Mouse (Mus musculus): ENCODE results near the gene Polm. TPM values are rescaled to one million over a fixed set of nuclear protein-coding genes. Genes with fewer than 3 reads are reported as not detected.
A peak's percentile ranks its signal among the peaks of the same experiment; 100 is the strongest.

The Polm gene
- polyA plus RNA-seq (2015; fragmentation: Nextera tagmentation; extraction: Ambion mirVana), result 2.1 and 2.3 TPM in 2 replicates

DNA sequence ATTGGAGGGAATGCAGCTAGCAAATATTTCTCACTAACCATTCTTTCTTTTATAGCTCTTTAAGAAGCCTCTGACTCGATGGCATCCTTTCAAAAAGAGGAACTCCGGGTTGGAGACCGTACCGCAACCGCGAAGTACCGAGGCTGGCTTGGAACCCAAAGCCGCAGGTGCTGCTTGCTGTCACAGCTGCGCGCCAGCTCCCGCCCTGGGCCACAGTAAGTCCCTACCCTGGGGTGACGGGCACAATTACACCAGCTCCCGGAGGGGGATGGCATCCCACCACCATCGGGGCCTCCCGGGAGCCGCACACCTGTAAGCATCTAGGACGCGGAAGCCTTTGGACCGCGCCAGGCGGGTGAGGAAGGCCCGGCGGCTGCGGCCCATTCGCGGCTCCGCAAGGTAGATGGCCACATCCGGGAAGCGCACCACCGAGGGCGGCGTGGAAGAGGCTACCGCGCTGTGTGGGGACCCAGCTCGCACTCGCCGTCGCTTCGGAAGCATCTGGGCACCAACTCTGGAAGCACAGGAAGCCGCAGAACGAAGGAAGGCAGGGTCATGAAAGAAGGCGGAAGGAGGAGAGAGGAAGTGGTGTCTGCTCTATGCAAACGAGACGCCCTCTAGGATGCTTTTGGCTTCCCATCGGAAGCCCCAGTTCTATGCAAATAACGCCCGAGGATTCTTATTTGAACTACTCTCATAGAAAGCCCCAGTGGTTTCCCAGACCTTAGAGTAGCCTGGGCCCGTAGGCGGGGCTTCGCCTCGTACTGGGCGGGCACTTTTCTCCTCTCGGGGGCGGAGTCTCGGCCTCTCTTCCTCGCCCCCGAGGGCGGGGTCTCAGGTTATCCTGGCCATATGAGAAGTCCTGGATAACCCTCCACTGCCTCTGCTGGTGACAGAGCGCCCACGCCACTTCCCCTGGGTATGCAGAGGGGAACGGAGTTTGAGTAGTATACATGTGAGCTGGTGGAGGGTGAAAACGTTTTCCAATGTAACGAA is at the start of gene Polm:
Gene Polm (minus strand): TSS at position 766 of the 996 bp plus-strand sequence.
- H3K4me1 ChIP-seq (ENCODE audit: insufficient read depth), result peaks cover 14% of the 10 kb centered on the region; the same call in 1 of the 2 replicates
- H3K4me2 ChIP-seq (ENCODE audit: low read depth, low read length), result peak within 1 kb of the TSS; percentile 94
- H3K36me3 ChIP-seq (replicated peaks; ENCODE audit: insufficient read depth, low read length), result peaks cover 6% of the 10 kb centered on the region; the same call in 1 of the 2 replicates
- DNase-seq (peak; percentile 94), ATAC-seq (peak; percentile 94)
- no peaks in the 10 kb centered on the region for H3K9me3 ChIP-seq (ENCODE audit: low read length)
- H3K27me3 ChIP-seq (ENCODE audit: insufficient read depth, low read length), result no peaks in the 10 kb centered on the region
- WGBS (ENCODE audit: insufficient replicate concordance), result 2% methylated on average over 63 of the region's 63 CpGs
- TF ChIP-seq EP300 (IDR thresholded peaks at IDR 0.05; ENCODE audit: low read depth) (peak; percentile 33; the same call in 1 of the 2 replicates), CTCF (IDR thresholded peaks at IDR 0.05; ENCODE audit: low read depth) (peak; percentile 79)
- H3K9ac ChIP-seq (replicated peaks), result peak within 1 kb of the TSS; percentile 78
- peak within 1 kb of the TSS; percentile 70 for H3K4me3 ChIP-seq (ENCODE audit: low read depth, low read length)
- H3K27ac ChIP-seq (ENCODE audit: low read depth), result peak within 1 kb of the TSS; percentile 84

DNA sequence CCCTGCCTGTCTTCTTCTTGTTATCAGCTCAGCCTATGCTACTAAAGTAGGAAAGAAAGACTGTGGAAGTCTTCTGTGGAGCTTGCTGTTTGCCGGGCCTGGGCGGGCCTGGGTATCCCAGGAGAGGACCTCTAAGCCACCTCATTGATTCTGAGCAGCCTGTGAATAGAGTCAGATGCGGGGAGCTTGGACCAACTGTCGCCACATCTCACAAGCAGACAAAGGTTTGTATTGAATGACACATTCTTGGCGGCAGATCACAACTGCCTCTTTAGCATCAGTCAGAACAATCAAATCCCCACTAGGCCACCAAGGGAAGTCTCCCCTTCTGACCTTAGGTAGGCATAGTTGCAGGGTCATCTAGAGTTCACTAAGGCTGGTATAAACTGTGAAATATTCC is 49.4 kb upstream of the Polm start:
- H3K4me2 ChIP-seq (ENCODE audit: low read depth, low read length), result no peak overlapping the region
- ATAC-seq (no peak), DNase-seq (no peak)
- H3K36me3 ChIP-seq (replicated peaks; ENCODE audit: insufficient read depth, low read length), result no peaks in the 10 kb centered on the region
- no peaks in the 10 kb centered on the region for H3K27me3 ChIP-seq (ENCODE audit: insufficient read depth, low read length)
- no peak overlapping the region for H3K27ac ChIP-seq (ENCODE audit: low read depth)
- WGBS (ENCODE audit: insufficient replicate concordance), result 65% methylated on average over 5 of the region's 5 CpGs
- H3K4me1 ChIP-seq (ENCODE audit: insufficient read depth), result no peaks in the 10 kb centered on the region
- H3K4me3 ChIP-seq (ENCODE audit: low read depth, low read length), result no peak overlapping the region
- H3K9me3 ChIP-seq (ENCODE audit: low read length), result no peaks in the 10 kb centered on the region
- H3K9ac ChIP-seq (replicated peaks), result no peak overlapping the region
- no peak for TF ChIP-seq EP300 (IDR thresholded peaks at IDR 0.05; ENCODE audit: low read depth)
- no peak for TF ChIP-seq CTCF (IDR thresholded peaks at IDR 0.05; ENCODE audit: low read depth)

DNA sequence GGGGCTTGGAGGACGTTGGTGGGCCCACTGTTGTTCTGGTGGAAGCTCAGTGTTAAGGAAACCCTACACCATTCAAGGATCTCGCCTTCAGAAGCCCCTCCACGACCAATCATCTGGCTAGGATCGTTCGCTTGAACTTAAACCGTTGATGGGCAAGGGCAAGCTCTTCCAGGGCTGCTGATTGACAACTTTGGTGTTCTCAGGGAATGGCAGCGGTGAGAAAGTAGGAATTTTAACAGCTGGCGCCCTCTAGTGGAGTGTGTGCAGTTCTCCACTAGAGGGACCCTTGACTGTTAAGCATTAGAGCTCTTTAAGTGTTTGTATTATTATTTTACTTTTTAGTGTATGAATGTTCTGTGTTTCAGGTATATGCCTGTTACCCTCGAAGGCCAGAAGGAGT is 48.4 kb upstream of the Polm start:
- no peaks in the 10 kb centered on the region for H3K4me1 ChIP-seq (ENCODE audit: insufficient read depth)
- WGBS (ENCODE audit: insufficient replicate concordance), result 16% methylated on average over 9 of the region's 9 CpGs
- no peak overlapping the region for H3K4me3 ChIP-seq (ENCODE audit: low read depth, low read length)
- no peaks in the 10 kb centered on the region for H3K9me3 ChIP-seq (ENCODE audit: low read length)
- no peak overlapping the region for H3K27ac ChIP-seq (ENCODE audit: low read depth)
- no peaks in the 10 kb centered on the region for H3K27me3 ChIP-seq (ENCODE audit: insufficient read depth, low read length)
- ATAC-seq (no peak), DNase-seq (peak; percentile 72)
- no peak overlapping the region for H3K4me2 ChIP-seq (ENCODE audit: low read depth, low read length)
- TF ChIP-seq EP300 (IDR thresholded peaks at IDR 0.05; ENCODE audit: low read depth), result no peak
- peak; percentile 90 for TF ChIP-seq CTCF (IDR thresholded peaks at IDR 0.05; ENCODE audit: low read depth)
- no peaks in the 10 kb centered on the region for H3K36me3 ChIP-seq (replicated peaks; ENCODE audit: insufficient read depth, low read length)
- H3K9ac ChIP-seq (replicated peaks), result no peak overlapping the region

DNA sequence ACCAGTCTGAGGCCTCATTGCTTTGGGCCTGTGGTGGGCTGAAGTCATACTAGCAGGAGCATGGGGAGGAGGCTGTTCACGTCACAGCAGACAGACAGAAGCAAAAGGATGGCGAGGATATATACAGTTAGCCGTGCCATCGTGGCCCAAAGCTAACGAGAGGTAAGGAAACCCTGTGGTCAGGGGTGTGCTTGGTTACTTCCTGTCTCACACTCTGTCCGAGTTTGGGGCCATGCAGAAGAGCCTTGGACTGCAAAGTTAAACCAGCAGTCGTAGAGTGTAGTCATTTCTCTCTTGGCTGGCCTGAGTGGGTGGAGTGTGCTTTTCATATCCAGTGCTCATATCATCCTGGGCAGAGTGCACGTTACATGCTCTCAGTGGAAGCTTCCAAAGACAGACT is 44.7 kb upstream of the Polm start:
- Histone ChIP-seq H3K4me3 (ENCODE audit: low read depth, low read length) (no peak overlapping the region), H3K4me2 (ENCODE audit: low read depth, low read length) (no peak overlapping the region), H3K9ac (replicated peaks) (no peak overlapping the region), H3K27ac (ENCODE audit: low read depth) (no peak overlapping the region), H3K27me3 (ENCODE audit: insufficient read depth, low read length) (no peaks in the 10 kb centered on the region), H3K36me3 (replicated peaks; ENCODE audit: insufficient read depth, low read length) (no peaks in the 10 kb centered on the region), H3K4me1 (ENCODE audit: insufficient read depth) (peaks cover 7% of the 10 kb centered on the region), H3K9me3 (ENCODE audit: low read length) (no peaks in the 10 kb centered on the region)
- TF ChIP-seq EP300 (IDR thresholded peaks at IDR 0.05; ENCODE audit: low read depth), result no peak
- no peak for TF ChIP-seq CTCF (IDR thresholded peaks at IDR 0.05; ENCODE audit: low read depth)
- WGBS (ENCODE audit: insufficient replicate concordance), result 29% methylated on average over 8 of the region's 8 CpGs
- DNase-seq (no peak), ATAC-seq (no peak)

DNA sequence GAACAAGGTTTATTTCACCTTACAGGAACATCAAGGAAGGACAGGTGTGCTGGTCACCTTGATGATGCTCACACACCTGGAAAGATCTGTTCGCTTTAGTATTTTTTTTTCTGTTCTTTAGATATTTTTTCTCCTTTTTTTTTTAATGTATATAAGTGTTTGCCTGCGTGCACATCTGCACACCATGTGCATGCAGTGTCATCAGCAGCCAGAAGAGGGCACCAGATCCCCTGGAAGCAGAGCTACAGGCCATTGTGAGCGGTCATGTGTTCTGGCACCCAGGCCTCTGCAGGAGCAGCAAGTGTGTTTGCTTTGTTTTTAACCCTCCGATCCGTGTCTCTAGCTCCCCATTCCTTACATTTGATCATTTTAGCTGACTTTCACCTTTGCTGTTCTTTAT is 42.1 kb upstream of the Polm start:
- TF ChIP-seq CTCF (IDR thresholded peaks at IDR 0.05; ENCODE audit: low read depth), result peak; percentile 85
- TF ChIP-seq EP300 (IDR thresholded peaks at IDR 0.05; ENCODE audit: low read depth), result no peak
- H3K4me3 ChIP-seq (ENCODE audit: low read depth, low read length), result no peak overlapping the region
- peaks cover 15% of the 10 kb centered on the region for H3K4me1 ChIP-seq (ENCODE audit: insufficient read depth)
- peak; percentile 72 for DNase-seq
- H3K9me3 ChIP-seq (ENCODE audit: low read length), result no peaks in the 10 kb centered on the region
- H3K27me3 ChIP-seq (ENCODE audit: insufficient read depth, low read length), result no peaks in the 10 kb centered on the region
- 69% methylated on average over 5 of the region's 5 CpGs for WGBS (ENCODE audit: insufficient replicate concordance)
- H3K36me3 ChIP-seq (replicated peaks; ENCODE audit: insufficient read depth, low read length), result 0 out of 2 replicates have a peak, but pooled peaks cover under 1% of the 10 kb centered on the region
- H3K4me2 ChIP-seq (ENCODE audit: low read depth, low read length), result no peak overlapping the region
- H3K9ac ChIP-seq (replicated peaks), result no peak overlapping the region
- ATAC-seq, result no peak
- H3K27ac ChIP-seq (ENCODE audit: low read depth), result no peak overlapping the region

DNA sequence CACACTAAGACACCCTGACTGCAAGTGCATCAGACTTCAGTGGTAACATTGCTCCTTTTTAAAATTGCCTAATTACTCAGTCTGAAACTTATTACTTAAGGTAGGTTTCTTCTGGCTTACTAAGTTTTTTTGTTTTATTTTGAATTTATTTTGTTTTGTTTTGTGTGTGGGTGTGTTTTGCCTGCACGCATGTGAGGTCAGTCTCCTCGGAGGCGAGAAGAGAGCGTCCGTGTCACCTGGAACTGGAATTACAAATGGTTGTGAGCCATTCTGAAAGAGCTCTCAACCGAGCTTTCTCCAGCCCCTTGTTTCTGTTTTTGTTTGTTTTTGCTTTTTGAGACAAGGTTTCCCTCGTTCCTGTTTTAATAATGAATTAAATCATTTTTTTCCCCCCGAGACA is 40.8 kb upstream of the Polm start:
- Histone ChIP-seq H3K4me2 (ENCODE audit: low read depth, low read length) (peak overlapping the region; percentile 88), H3K27ac (ENCODE audit: low read depth) (peak overlapping the region; percentile 7), H3K27me3 (ENCODE audit: insufficient read depth, low read length) (no peaks in the 10 kb centered on the region), H3K9me3 (ENCODE audit: low read length) (no peaks in the 10 kb centered on the region), H3K4me3 (ENCODE audit: low read depth, low read length) (peak overlapping the region; percentile 65), H3K36me3 (replicated peaks; ENCODE audit: insufficient read depth, low read length) (peaks cover 12% of the 10 kb centered on the region), H3K9ac (replicated peaks) (no peak overlapping the region; the same call in 1 of the 2 replicates), H3K4me1 (ENCODE audit: insufficient read depth) (peaks cover 15% of the 10 kb centered on the region)
- ATAC-seq (no peak), DNase-seq (no peak)
- 38% methylated on average over 8 of the region's 8 CpGs for WGBS (ENCODE audit: insufficient replicate concordance)
- TF ChIP-seq EP300 (IDR thresholded peaks at IDR 0.05; ENCODE audit: low read depth) (no peak), CTCF (IDR thresholded peaks at IDR 0.05; ENCODE audit: low read depth) (no peak)
